Mouse (Mus musculus) left cerebral cortex, postnatal 14 days (tissue): ENCODE data around the gene Cntn4. TPM values are rescaled to one million over a fixed set of nuclear protein-coding genes. Genes with fewer than 3 reads are reported as not detected.
"Not testable (repeated sequence)": the region's sequence is repeated elsewhere in the genome, so short reads cannot be mapped to it uniquely, and the experiment has no call there.

Experiments used
- DNase-seq, 2 experiments: peaks; one replicate each; pipeline ENCODE4 v3.0.0; 2021 to 2022; ENCODE audit warnings: low spot score in 2 of 2, mixed read lengths in 1 of 2
- intact Hi-C: fragments of 180-260 bp; cut with DNase I; formaldehyde crosslinking; loops from one replicate; pipeline ENCODE4 v1.15.1; 2025
- total RNA-seq, 2 experiments: library from RNA; stranded (reverse); gene quantifications; 2 replicates each; pipeline ENCODE4 v1.2.3; 2021

The Cntn4 gene
- total RNA-seq, 2 experiments from 2014 or later, result 41.1 to 51.9 TPM

DNA sequence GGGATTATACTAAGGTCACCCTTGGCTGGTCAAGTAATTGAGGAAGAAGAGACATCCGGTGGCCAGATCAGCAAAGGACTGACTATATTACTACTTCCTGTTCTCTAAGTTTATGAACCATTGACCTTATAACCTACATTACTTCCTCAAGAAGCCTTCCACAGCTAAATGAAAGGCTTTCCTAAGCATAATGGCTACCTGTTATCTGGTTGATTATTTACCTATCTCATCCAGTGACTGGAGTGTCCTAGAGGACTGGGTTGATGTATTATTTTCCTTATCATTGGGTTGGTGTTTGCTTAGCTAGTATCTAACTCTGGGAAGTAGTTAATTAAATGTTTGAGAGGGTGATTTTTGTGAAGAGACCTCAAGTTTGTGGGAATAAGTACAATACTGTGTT is 606.4 kb downstream of the Cntn4 start:
- DNase-seq, result no peak
- intact Hi-C loops, result no loop called here

DNA sequence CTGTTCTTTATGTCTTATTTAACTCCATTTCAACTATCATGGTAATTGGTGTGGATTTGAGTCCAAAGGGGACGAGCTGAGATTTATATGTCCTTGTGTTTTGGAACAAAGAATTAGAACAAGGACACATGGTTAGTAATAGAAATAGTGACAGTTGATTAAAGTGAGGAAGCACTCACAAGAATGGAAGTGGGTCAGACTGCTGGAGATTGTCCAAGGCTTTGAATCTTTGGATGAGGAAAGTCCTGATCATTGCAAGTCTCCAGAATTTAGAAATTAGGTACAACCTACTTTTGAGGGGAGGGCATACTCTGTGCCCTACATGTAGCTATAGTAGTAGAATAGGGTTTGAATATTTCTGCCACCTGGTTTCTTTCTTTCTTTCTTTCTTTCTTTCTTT is 622.0 kb downstream of the Cntn4 start:
- DNase-seq, result no peak
- intact Hi-C loops, result no loop called here

DNA sequence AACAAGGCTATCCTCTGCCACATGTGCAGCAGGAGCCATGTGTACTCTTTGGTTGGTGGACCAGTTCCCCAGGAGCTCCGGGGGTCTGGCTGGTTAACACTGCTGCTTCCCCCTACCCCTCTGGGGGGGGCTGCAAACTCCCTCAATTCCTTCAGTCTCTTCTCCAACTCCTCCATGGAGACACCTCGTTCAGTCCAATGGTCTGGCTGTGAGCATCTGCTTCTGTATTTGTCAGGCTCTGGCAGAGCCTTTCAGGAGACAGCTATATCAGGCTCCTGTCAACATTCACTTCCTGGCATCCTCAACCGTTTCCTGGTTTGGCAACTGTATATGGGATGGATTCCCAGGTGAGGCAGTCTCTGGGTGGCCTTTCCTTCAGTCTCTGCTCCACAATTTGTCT is 622.7 kb downstream of the Cntn4 start:
- intact Hi-C loops, result no loop called here

DNA sequence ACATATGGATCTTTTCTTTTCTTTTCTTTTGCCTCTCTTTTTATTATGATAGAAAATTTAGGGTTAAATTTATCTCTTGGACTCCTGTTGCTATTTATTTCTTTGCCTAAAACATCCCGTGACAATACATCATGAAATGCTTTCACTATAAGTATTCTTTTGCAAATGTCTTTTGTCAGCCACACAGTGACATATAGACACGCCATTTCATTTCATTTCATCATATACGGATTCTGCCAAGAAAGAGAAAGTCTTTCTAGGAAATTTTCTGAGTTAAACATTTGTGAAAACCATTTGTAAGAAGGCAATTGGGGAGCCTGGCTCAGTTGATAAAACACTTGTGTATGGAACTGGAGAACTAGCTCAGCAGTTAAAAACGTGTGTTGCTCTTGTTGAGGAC is 625.0 kb downstream of the Cntn4 start:
- intact Hi-C loops, result no loop called here
- no peak for DNase-seq

More for the DNA sequence above, 622.7 kb downstream of the Cntn4 start:
- no peak for DNase-seq

DNA sequence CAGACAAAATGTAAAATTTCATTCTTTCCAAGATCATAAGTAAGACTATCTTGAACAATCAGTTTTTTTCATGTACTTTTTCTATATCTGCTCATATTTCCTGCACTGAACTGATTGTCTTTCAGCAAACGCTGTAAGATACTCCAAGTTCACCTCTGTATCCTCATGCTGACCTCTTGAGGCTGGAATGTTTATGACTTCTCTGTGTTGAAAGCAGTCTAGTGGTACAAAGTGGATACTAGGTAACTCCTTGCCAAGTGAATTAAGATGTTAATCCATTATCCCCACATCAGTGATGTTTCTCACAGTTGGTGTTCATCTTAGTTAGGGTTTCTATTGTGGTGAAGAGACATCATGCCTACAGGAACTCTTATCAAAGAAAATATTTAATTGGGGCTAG is 651.5 kb downstream of the Cntn4 start:
- DNase-seq, result no peak
- intact Hi-C loops, result no loop called here

DNA sequence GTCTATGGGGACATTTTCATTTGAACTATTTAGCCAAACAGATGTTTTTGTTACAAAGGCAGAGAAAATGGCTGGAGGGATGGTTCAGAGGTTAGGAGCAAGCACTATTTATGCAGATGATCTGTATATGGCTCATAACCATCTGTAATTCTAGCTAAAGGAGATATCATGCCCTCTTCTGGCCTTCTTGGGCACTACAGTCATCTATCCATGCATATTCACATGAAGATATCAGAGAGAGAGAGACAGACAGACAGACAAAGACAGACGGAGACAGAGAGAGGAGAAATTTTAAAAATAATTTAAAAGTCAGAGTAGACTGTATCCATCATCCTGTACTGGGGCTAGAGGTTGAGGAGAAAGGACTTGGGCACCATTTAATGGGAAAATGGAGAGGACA is 652.2 kb downstream of the Cntn4 start:
- DNase-seq, result no peak
- intact Hi-C loops, result loop anchor here (10.0 kb wide), 1 partner anchor 295 kb away; no protein-coding TSS in a partner anchor

DNA sequence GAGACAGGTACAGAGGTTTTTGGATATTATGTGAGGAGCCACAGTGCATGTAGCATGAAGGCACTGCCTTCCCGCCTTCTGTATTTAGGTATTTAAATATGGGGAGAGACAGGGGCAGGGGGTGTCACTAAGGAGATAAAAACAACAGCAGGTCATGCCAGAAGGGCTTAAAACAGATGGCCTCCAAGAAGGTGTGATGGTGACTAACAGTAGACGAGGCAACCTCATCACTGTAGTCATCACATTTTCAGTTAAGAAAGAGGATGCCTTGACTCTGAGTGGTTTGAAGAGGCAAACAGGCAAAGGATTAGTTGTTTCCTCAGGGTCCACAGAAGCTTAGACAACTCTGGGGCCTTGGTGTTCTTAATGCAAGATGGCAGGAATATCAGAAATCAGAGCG is 655.0 kb downstream of the Cntn4 start:
- intact Hi-C loops, result loop anchor here (10.0 kb wide), 1 partner anchor 292 kb away; no protein-coding TSS in a partner anchor

DNA sequence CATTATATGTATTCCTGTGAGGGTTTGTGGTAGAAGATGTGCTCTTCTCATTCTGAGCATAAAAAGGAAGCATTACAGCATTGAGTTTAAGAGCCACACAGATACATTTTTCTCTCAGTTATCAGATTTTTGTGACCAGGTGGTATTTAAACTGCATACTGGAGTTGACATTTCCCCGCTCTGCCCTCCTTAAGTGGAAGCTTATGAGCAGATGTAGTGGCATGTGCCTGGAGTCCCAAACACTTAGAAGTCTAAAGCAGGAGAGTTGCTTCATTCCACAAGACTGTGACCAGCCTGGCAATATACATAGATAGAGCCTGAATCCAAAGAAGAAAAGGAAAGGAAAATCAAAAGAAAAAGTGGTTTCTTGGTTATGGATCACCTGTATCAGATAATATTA is 655.5 kb downstream of the Cntn4 start:
- intact Hi-C loops, result loop anchor here (10.0 kb wide), 1 partner anchor 292 kb away; no protein-coding TSS in a partner anchor

More for the DNA sequence above, 655.0 kb downstream of the Cntn4 start:
- DNase-seq, result no peak

DNA sequence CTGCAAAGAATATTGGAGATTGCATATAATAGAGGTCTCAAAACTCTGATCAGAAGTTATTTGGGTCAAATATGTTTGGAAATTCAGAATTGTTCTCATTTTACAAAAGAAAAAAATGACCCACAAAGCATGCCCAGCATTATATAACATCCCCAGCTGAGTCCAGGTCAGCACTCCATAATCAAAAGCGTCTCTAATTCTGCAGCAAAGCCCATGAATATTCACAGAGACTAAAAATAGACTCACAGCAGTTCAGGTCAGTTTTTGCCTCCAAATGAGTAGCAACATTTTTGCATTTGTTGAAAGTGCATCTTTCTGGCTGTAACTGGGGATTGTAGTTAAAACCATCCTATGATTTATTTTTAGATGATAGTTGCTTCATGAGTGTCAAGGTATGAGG is 657.6 kb downstream of the Cntn4 start:
- DNase-seq, result no peak
- intact Hi-C loops, result loop anchor here (10.0 kb wide), 1 partner anchor 290 kb away; no protein-coding TSS in a partner anchor

More for the DNA sequence above, 655.5 kb downstream of the Cntn4 start:
- no peak for DNase-seq

DNA sequence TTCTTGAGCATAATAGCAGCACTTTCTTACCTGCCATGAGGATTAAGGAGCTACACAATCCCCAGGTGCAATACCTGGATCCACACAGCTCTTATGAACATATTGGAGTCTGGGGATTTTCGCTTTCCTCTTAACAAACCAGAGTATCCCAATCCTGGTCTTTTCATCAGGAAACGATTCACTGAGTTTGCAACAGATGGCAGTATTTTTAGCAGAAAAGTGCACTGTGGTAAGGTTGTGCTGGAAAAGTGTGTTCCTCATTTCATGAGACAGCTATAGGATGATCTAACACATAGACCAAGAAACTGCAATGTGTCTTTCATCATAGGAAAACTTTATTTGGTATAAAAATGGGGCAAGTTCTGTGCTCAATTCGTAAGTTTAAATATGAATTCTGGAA is 659.3 kb downstream of the Cntn4 start:
- intact Hi-C loops, result loop anchor here (10.0 kb wide), 1 partner anchor 288 kb away; no protein-coding TSS in a partner anchor
- DNase-seq, result peak in 1 of 2 experiments; percentile 23

DNA sequence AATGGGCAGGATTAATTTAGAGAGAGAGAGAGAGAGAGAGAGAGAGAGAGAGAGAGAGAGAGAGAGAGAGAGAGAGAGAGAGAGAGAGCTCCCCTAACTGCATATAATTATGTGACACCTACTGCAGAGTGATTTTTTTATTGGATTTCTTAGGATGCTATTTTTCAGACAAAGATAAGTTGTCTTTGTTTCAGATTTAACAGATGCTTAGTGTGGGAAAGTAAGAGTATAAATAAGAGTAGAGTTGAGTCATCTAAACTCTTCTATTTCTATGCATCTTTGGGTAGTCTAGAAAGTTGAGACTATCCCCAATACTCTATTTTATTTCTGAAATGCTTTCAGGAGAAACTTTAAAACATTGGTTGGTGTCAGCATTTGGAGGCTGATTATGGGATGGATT is 660.4 kb downstream of the Cntn4 start:
- DNase-seq, result no peak
- intact Hi-C loops, result loop anchor here (10.0 kb wide), 1 partner anchor 287 kb away; no protein-coding TSS in a partner anchor

DNA sequence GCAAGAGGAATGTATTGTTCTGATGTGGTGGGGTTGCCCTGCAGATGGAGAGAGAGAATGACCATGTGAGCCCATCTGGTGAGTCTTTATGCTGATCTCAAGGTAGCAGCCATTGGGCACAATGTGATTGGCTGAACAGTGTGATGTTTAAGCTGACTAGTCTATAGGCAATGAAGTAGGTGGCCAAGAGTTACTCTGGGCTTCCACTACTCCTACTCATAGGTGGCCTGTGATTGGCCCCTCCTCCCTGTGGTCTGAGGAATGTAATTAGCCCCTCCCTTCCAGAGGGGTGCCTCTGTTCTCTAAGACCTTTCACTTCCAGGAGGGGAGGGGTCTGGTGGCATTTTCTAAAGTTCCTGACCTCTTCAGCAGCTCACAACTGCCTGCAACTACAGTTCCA is 663.7 kb downstream of the Cntn4 start:
- intact Hi-C loops, result no loop called here
- DNase-seq, result no peak

DNA sequence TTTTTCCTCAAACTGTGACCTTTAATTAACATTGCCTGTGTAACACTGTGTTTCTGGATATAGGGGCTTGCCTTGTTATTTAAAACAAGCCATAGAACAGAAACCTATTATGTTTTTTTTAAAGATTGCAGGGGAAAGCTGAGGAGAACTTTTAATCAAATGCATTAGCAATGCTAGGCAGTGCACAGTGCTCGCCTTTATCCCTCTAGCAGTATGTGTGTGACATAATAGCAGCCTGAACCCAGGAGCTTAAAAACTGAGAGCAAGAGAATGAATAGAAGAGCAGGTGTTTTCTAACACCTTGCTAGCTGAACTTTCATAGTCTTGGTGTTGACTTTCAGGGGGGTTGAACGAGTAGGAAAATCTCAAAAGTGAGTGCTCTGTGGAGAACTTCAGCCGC is 672.6 kb downstream of the Cntn4 start:
- intact Hi-C loops, result no loop called here
- DNase-seq, result no peak

DNA sequence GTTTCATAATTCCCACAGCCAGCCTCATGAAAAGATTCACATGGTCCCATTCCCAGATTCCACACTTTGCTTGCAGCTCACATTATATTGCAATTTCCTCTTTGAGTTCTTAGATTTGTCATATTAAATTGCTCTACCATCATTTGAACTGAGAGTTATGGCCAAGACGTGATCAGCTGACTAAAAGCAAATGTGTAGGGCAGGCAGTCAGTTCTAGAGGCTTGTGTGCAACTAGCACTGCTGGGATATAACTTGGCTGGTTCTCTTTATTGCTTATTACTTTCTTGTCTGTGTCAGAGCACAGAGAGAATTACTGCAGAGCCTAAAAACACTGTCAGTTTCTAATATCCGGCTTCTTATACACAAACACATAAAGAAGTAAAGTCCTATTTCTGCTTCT is 673.9 kb downstream of the Cntn4 start:
- intact Hi-C loops, result no loop called here
- no peak for DNase-seq

DNA sequence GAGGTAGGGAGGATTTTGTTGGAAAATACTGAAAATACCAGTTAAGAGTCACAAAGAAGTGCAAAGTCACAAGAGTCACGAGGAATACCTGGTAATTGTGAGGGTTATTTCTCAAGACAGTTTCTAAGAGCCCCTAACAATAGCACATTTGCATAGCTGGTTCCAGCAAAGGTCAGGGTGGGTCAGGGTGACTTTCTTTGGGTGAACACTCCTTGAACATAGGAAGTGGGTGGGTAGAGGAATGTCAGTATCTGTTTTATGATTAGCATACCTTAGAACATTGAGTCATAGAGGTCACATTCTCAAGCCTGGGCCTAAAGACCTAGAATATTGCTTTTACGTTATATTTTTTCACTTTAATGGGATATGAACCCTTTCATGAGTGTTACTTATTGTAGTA is 681.3 kb downstream of the Cntn4 start:
- intact Hi-C loops, DNase-seq: not testable (repeated sequence)

DNA sequence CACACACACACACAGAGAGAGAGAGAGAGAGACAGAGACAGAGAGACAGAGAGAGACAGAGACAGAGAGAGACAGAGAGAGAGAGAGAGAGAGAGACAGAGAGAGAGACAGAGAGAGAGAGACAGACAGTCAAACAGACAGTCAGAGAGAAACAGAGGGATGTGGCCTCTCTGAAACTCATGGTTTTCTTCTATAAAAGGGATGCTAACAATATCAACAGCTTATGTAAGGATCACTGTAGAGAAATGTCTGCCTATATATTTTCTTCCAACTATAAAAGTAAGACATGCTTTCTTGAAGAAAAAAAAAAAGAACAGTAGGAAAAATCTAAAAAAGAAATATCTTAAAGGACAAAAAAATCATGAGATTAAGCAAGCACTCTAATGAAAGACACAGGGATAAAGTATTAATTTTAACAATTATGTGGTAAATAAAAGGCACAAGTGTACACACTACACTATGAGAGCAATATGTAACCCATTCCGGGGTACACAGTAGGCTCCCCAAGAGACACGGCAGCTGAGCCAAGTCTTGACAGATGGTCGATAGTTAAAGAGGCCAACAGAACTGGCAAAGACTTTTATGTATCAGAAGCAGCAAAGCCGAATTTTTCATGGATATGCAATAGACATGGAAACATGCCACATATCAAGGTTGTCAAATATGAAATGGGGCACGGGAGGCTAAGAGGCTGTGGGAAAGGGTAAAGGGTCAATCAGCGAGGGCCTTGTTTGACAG is 704.0 kb downstream of the Cntn4 start:
- peak in 1 of 2 experiments; percentile 9 for DNase-seq
- intact Hi-C loops, result no loop called here

DNA sequence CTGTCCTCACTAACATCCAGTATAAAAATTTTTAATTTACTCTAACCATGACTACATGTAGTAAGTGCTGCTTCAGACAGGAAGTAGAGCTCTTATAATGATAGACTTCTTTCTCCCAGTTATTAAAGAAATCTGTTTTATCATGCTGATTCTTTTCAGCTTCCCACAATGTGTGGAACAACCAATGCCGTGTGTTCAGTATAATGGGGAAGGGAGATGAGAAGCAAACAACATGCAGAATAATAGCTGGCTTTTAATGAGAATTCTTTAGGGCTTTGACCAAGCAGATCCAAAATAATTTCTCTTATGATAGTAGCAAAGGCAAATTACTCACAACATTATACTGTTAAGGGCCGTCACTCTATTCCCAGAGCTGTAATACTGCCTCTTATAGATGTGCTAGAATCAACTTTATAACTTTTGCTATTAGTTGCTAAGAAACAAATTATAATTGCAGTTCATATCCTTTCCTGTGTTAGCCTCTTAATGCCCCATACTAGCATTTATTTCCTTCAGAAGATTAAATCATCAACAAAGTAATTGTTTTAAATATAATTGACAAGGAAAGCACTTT is 710.5 kb downstream of the Cntn4 start:
- intact Hi-C loops, result no loop called here

DNA sequence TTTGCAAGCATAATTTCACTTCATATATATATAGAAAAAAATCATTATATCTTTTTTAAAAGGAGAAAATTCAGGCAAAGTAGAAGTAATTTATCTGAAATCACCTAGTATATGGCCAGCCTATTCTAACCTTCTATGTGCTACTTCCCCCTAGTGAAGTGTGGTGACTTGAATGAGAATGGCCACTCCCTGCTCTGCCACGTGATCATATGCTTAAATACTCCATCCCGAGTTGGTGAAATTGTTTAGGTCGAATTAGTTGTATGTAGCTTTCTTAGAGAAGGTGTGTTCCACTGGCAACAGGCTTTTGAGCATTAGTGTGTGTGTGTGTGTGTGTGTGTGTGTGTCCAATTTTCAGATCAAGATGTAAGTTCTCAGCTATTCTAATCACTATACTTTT is 730.6 kb downstream of the Cntn4 start:
- intact Hi-C loops, result no loop called here
- no peak for DNase-seq

More for the DNA sequence above, 710.5 kb downstream of the Cntn4 start:
- DNase-seq, result no peak

DNA sequence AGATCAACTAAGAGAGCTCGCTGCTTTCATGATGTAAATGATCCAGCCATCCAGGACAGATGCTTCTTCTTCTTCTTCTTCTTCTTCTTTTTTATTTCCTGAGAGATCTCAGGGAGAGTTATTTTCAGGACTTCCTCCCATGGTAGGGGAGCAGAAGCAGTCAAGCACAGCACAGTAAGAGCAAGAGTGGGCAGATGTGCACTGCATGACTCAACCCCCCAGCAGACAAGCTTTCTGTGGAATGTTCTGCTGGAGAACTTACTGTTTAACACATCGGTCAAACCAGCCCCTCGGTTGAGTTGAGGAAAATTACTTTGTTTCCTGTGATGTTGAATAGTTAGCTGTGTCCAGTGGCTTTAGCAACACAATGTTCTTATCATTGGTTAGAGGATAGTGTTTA is 731.2 kb downstream of the Cntn4 start:
- DNase-seq, result no peak
- intact Hi-C loops, result no loop called here

DNA sequence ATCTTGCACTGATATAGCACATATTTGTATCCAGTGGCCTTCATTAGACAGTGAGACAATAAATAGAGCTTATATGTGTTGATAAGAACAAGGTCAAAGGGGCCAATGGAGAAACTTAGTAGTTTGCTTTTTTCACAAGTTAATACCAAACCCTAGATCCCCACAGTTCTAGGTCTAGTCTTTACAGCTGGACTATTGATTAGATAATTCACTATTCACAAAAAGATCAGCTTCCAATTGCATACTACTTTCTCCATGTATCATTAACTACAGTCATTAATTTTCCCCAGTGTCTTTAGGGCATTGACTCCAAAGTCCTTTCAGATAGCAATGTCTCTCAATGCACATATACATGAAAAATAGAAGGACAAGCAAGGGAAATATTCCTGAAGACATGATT is 745.5 kb downstream of the Cntn4 start:
- intact Hi-C loops, result no loop called here
- DNase-seq, result no peak

DNA sequence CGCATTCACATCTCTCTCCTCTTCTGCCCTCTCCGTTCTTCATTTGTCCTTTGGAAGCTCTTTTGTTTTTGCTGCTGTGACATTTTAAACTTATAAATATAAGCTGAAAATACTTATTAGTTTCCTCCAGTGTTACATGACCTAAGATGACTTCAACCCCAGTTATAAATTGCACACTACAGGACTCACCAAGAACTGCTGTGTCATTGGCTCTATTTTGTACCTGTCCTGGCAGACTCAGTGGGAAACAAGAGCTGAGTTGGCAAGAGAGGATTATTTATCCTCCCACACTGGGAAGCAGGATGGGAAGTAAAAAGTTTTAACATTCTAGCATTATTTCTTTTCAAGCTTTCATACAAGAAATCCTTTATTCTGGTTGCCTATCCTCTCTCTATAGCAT is 746.0 kb downstream of the Cntn4 start:
- intact Hi-C loops, result no loop called here
- DNase-seq, result no peak
